Mouse (Mus musculus): Measurements from ENCODE around the gene Gvin1.
"Not testable (repeated sequence)": the region's sequence is repeated elsewhere in the genome, so short reads cannot be mapped to it uniquely, and the experiment has no call there.

Gvin1 gene

DNA sequence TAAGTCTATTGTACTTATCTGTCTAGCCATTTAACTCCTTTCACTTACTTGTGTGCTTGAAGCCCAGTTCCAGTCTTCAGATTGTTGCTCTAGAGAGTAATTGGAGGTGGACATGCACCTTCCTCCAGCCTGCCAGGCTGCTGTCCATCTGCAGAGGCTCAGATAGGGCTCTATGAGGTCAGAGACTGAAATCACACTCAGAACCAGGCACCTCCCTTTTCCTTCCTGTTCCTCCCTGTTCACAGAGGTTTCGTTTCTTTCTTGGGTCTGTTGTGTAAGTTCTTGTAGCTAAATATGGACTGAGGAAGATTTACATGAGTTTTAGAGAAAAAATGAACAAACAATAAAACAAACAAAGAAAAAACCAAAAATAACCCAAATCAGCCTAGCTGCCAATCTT, at the start of gene Gvin1:
Gvin1 (minus strand) TSS at position 150 of the 400 bp plus-strand sequence.
- not testable (repeated sequence) for DNase-seq (ENCODE audit: low spot score in 2 of 2)

- DNase-seq (ENCODE audit: low spot score in 2 of 2), result no peak
Measured at GRCm38 (mm10) chr7:106251844-106252517, 36.9 kb upstream of the Gvin1 start.

GRCm38 (mm10) chr7:106248922-106249321, 33.8 kb upstream of the Gvin1 start:
- DNase-seq (ENCODE audit: low spot score in 2 of 2), result no peak

DNA sequence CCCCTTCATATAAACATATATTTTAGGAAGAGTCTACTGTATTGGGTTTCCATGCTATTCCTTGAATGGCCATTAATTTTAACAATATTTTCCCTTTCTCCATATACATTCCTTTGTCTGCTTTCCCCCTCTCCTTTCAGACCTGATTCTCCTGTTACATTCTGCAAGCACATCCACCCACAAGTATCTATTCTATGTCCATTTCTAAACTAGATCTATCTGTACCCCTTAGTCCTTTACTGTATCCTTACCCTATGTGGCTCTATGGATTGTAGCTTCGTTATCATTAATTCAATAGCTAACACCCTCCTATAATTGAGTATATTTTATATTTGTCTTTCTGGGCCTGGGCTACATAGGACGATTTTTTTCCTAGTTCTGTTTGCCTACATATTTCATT, 33.1 kb upstream of the Gvin1 start:
- DNase-seq (ENCODE audit: low spot score in 2 of 2), result no peak

DNA sequence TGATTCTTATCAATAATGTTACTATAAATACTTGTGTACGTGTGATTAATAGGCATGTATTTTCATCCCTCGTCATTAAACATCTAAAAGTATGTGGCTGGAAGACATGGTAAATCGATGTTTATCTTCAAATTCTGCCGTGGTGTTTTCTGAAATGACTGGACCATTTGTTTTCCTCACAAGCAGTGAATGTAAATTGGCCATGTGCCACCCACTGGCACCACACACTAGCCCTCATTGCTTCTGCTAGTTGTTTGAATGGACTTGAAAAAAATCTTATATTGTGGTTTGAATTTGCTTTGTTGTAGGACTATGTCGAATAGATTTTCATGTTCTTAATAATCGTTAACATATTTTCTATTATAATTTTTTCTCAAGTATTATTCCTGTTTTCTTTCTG, 30.5 kb upstream of the Gvin1 start:
- no peak for DNase-seq (ENCODE audit: low spot score in 2 of 2)

DNA sequence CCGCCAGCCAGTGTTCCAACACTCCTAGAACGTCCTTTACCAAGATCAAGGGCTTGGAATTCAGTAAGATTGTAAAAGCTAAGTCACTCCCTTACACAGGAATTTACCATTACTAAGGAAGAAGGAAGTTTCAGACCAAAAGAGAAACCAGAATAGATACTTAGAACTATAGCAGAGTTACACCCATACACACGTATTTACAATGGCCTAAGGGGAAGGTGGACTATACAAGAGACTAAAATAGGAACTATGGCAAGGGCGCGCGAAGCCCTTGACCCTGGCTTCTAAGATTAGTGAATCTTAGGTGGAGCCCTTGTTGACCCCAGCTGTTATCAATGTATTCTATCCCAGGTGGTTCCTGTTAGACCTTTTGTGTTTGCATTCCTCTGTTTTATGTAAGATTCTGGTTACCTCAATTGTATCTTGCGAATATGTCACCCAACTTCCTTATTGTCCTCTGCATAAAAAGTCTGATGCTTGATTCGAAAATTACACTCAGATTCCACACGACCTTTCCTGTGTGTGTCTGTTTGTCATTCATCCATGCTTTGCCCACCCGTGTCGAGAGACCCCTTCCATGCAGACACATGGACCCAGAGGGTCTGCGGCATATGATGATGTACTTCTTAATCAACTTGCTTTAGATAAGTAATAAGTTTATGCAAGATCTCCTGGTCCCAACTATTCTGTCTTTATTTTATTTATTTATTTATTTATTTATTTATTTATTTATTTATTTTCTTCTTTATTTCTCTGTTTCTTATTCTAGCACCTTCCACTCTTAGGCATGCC, 25.6 kb upstream of the Gvin1 start:
- not testable (repeated sequence) for DNase-seq (ENCODE audit: low spot score in 2 of 2)

DNA sequence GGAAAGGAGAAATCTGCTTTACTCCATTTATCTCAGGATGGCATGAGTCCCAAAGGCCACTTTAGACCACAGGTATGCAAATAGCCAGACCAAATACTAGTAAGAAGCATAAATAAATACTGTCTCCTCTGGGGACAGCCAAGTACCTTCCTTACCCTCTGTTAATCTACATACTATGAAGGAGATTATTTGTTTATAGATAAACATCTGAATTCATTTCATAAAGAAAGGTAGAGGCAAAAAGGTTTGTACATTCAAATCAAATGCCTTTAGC, 22.0 kb upstream of the Gvin1 start:
- no peak for DNase-seq (ENCODE audit: low spot score in 2 of 2)

DNA sequence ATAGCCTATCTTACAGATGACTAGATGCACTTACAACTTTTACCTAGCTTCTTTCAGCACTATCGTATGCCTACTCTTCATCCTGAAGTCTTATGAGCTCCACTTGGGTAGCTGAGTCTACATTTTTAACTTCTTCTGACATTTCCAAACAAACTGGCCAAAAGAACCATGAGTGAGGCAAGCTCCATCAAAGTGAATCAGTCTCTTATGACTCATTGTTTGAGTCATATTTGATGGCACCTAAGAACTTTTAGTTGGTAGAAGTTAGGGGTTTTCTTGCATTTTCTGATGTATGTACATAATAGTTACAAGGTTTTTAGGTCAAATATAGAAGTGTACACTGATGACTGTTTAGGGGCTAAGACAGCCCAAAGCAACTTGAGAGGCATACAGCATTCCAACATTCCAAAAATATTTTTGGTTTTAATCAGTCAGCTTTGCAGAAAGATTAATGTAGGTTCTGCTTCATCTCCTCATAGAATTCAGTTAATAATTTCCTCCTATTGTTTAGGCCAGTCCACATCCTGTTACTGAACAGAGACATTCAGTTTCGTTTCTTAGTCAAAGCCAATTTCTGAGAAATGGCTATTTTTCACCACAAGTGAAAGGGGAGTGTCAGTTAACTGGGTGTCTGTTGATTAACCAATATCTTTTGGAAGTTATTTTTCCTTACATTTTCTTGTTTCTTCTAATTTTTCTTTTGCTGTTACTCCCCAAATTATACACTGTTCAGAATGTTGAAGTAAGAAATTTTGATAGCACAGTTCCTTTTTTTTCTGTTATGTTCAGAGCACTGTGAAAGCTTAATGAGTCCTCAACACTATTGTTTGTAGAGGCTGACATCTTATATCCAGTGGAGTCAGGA, 21.4 kb upstream of the Gvin1 start:
- DNase-seq (ENCODE audit: low spot score in 2 of 2), result no peak

GRCm38 (mm10) chr7:106235596-106235995, 20.5 kb upstream of the Gvin1 start:
- no peak for DNase-seq (ENCODE audit: low spot score in 2 of 2)

DNA sequence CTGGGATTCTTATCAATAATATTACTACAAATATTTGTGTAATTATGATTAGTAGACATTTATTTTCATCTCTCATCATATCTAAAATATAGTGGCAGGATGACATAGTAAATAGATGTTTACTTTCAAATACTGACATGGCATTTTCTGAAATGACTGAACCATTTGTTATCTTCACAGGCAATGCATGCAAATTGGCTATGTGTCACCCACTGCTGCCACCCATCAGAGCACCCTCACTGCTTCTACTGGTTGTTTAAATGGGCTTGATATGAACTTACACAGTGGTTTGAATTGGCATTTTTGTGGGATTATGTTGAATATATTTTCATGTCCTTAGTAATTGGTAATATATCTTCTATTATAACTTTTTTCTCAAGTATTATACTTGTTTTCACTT, 784 bp upstream of the Gvin1 start:
- DNase-seq (ENCODE audit: low spot score in 2 of 2), result not testable (repeated sequence)

GRCm38 (mm10) chr7:106213770-106214169, 1.4 kb downstream of the Gvin1 start:
- DNase-seq (ENCODE audit: low spot score in 2 of 2), result not testable (repeated sequence)

GRCm38 (mm10) chr7:106206630-106207029, 8.5 kb downstream of the Gvin1 start:
- DNase-seq (ENCODE audit: low spot score in 2 of 2), result not testable (repeated sequence)

DNA sequence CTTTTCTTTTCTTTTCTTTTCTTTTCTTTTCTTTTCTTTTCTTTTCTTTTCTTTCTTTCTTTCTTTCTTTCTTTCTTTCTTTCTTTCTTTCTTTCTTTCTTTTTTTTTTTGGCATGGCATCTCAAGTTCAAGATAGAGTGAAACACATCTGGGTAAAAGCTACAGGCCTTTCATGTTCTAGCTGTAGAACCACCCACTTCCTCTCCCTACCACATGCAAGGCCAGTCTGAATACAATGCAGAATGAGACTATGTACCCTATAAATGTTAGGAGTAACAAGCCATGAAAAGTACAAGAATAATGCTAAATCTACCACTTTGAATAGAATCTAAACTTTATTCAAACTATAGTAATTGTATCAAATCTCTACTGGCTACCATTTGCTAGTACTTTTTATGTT, 38.1 kb downstream of the Gvin1 start:
- not testable (repeated sequence) for DNase-seq (ENCODE audit: low spot score in 2 of 2)

GRCm38 (mm10) chr7:106145013-106145754, 69.9 kb downstream of the Gvin1 start:
- not testable (repeated sequence) for DNase-seq (ENCODE audit: low spot score in 2 of 2)

DNA sequence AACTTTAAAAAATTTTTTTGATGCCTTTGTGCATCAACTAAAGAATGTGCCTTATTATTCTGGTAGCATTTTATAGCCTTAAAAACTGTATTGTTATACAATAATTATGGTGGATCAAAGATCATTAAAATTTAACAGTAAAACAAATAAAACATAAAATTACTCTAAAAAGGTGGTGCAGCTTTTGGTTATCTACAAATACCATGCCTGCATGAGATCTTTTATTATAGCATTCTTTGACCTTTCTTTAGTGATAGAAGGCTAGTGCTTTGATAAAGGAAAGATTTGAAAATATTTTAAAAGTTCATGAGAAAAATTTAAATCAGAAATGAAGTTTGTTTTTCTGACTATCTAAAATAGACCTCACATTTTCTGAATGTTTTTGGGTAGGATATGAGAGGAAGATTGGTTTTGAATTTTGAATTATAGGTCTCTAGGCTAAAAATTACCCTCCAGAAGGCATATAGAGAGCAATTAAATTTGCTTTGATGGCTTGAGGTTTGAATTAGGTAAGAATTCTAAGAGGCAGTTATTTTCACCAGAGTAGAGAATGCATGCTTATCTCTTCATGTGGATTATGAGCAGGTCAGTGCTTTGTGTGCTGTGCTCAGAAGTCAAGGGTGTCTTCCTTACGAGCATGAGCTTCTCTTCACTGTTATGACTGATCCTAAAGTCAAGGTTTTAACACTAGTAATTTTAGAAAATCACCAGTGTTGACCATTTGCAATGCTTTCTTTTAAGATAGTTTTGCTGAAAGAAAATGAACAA, 73.8 kb downstream of the Gvin1 start:
- DNase-seq (ENCODE audit: low spot score in 2 of 2), result not testable (repeated sequence)

- not testable (repeated sequence) for DNase-seq (ENCODE audit: low spot score in 2 of 2)
Measured at GRCm38 (mm10) chr7:106117090-106117948, 97.8 kb downstream of the Gvin1 start.

Data from spleen, postnatal 4 days (tissue).